Mouse (Mus musculus) cerebellum, adult 8-10 months (tissue): ENCODE data around the gene Igdcc3.
A peak's percentile ranks its signal among the peaks of the same experiment; 100 is the strongest.

Experiments used
- DNase-seq: peaks from one replicate; pipeline ENCODE4 v3.0.0; 2022

Igdcc3 gene

GRCm38 (mm10) chr9:65140936-65141305 is at the start of gene Igdcc3:
Gene Igdcc3, plus strand, starts transcription at chr9:65141189.
- DNase-seq = no peak

- DNase-seq = no peak
These were observed 46.8 kb upstream of the Igdcc3 start for GRCm38 (mm10) chr9:65094237-65094636.

- DNase-seq = peak; percentile 31
These were observed 39.9 kb upstream of the Igdcc3 start, which contains the start of gene Igdcc4 for GRCm38 (mm10) chr9:65100991-65101685. Gene Igdcc4, plus strand, starts transcription at chr9:65101486.

- peak; percentile 29 for DNase-seq
These were observed 39.2 kb upstream of the Igdcc3 start for GRCm38 (mm10) chr9:65101686-65102376.

- DNase-seq = peak; percentile 23
These were observed 38.4 kb upstream of the Igdcc3 start for GRCm38 (mm10) chr9:65102377-65103172.

GRCm38 (mm10) chr9:65103173-65103752 is 37.7 kb upstream of the Igdcc3 start:
- DNase-seq = no peak

GRCm38 (mm10) chr9:65106821-65107220 is 34.2 kb upstream of the Igdcc3 start:
- no peak for DNase-seq

GRCm38 (mm10) chr9:65107893-65108292 is 33.1 kb upstream of the Igdcc3 start:
- no peak for DNase-seq

- DNase-seq = no peak
These were observed 31.6 kb upstream of the Igdcc3 start for GRCm38 (mm10) chr9:65109132-65110072.

- no peak for DNase-seq
These were observed 29.3 kb upstream of the Igdcc3 start for GRCm38 (mm10) chr9:65111698-65112097.

- DNase-seq = no peak
These were observed 27.3 kb upstream of the Igdcc3 start for GRCm38 (mm10) chr9:65113694-65114093.

- DNase-seq = no peak
These were observed 25.1 kb upstream of the Igdcc3 start for GRCm38 (mm10) chr9:65115891-65116290.

GRCm38 (mm10) chr9:65117516-65117915 is 23.5 kb upstream of the Igdcc3 start:
- DNase-seq = no peak

- DNase-seq = peak; percentile 57
These were observed 20.1 kb upstream of the Igdcc3 start for GRCm38 (mm10) chr9:65120935-65121334.

- no peak for DNase-seq
These were observed 18.4 kb upstream of the Igdcc3 start for GRCm38 (mm10) chr9:65122545-65122944.

- peak; percentile 47 for DNase-seq
These were observed 17.3 kb upstream of the Igdcc3 start for GRCm38 (mm10) chr9:65123552-65124168.

GRCm38 (mm10) chr9:65128123-65128815 is 12.7 kb upstream of the Igdcc3 start:
- DNase-seq = no peak

- DNase-seq = no peak
These were observed 9.3 kb upstream of the Igdcc3 start for GRCm38 (mm10) chr9:65131717-65132116.

GRCm38 (mm10) chr9:65133739-65134138 is 7.2 kb upstream of the Igdcc3 start:
- DNase-seq = peak; percentile 75

GRCm38 (mm10) chr9:65135126-65135525 is 5.9 kb upstream of the Igdcc3 start:
- no peak for DNase-seq

GRCm38 (mm10) chr9:65140491-65140890 is 498 bp upstream of the Igdcc3 start:
- no peak for DNase-seq
